Comparison of ENCODE assay signal across 9 mouse cellular contexts in genomic region chr2:96337354-96337753, GRCm38 (mm10). TPM values are rescaled to one million over a fixed set of nuclear protein-coding genes. Genes with fewer than 3 reads are reported as not detected.
A peak's percentile ranks its signal among the peaks of the same experiment; 100 is the strongest.
DNase-seq lines count a peak whose midpoint lies in the region; ATAC-seq and TF ChIP-seq lines count a peak whose summit lies in the region.
"Had no signal": no experiment of that assay in that cellular context is flagged by ENCODE, and none has a peak within 500 bp of the region (broad histone marks: within the 10 kb centered on the region; RNA-seq: fewer than 3 reads in every experiment).

No protein-coding gene starts in this region.

- H3K9ac ChIP-seq in heart, postnatal 0 days (replicated peaks; ENCODE audit: low read depth, low read length), result no peak overlapping the region
- no peak overlapping the region for H3K9ac ChIP-seq in midbrain, embryonic 12.5 days (replicated peaks)
- no peak overlapping the region for H3K9ac ChIP-seq in stomach, postnatal 0 days (ENCODE audit: low read length)
- H3K9ac ChIP-seq: limb, embryonic 13.5 days had no signal

- TF ChIP-seq CTCF in heart, postnatal 0 days (IDR thresholded peaks at IDR 0.05; ENCODE audit: low read depth), result peak; percentile 67
- peak; percentile 67 for TF ChIP-seq CTCF in stomach, postnatal 0 days (IDR thresholded peaks at IDR 0.05; ENCODE audit: low read depth)
- TF ChIP-seq CTCF in thymus, adult 2 months (IDR thresholded peaks at IDR 0.05; ENCODE audit: borderline replicate concordance, control insufficient read depth, extremely low read depth, insufficient read depth, low read length, poor library complexity), result no peak

- no peak overlapping the region for H3K4me3 ChIP-seq in heart, postnatal 0 days (ENCODE audit: low read depth, low read length)
- H3K4me3 ChIP-seq in midbrain, embryonic 12.5 days, result no peak overlapping the region
- no peak overlapping the region for H3K4me3 ChIP-seq in midbrain, embryonic 10.5 days
- H3K4me3 ChIP-seq in stomach, postnatal 0 days (ENCODE audit: low read depth, low read length), result no peak overlapping the region
- H3K4me3 ChIP-seq in thymus, adult 2 months (ENCODE audit: control insufficient read depth, insufficient read depth, low read length), result no peak overlapping the region
- H3K4me3 ChIP-seq: limb, embryonic 13.5 days had no signal

- WGBS in heart, postnatal 0 days, result 58% methylated on average over 1 of the region's 1 CpGs
- WGBS in midbrain, embryonic 12.5 days, result 74% methylated on average over 1 of the region's 1 CpGs
- WGBS in midbrain, embryonic 10.5 days, result 54% methylated on average over 1 of the region's 1 CpGs
- 36% methylated on average over 1 of the region's 1 CpGs for WGBS in stomach, postnatal 0 days
- 61% methylated on average over 1 of the region's 1 CpGs for WGBS in thymus, adult 2 months

- no peaks in the 10 kb centered on the region for H3K9me3 ChIP-seq in heart, postnatal 0 days (replicated peaks; ENCODE audit: control insufficient read depth, low read length)
- no peaks in the 10 kb centered on the region for H3K9me3 ChIP-seq in midbrain, embryonic 12.5 days
- no peaks in the 10 kb centered on the region for H3K9me3 ChIP-seq in midbrain, embryonic 10.5 days (replicated peaks)
- H3K9me3 ChIP-seq in stomach, postnatal 0 days (ENCODE audit: control insufficient read depth, low read length), result no peaks in the 10 kb centered on the region
- H3K9me3 ChIP-seq: limb, embryonic 13.5 days had no signal

- no peaks in the 10 kb centered on the region for H3K4me1 ChIP-seq in heart, postnatal 0 days (ENCODE audit: control insufficient read depth, insufficient read depth)
- H3K4me1 ChIP-seq in midbrain, embryonic 12.5 days, result peaks cover 4% of the 10 kb centered on the region; the same call in 1 of the 2 replicates
- H3K4me1 ChIP-seq in midbrain, embryonic 10.5 days, result peaks cover 18% of the 10 kb centered on the region
- H3K4me1 ChIP-seq in stomach, postnatal 0 days (replicated peaks; ENCODE audit: control insufficient read depth, insufficient read depth), result no peaks in the 10 kb centered on the region
- H3K4me1 ChIP-seq in thymus, adult 2 months (replicated peaks; ENCODE audit: control insufficient read depth, insufficient read depth, low read length), result no peaks in the 10 kb centered on the region
- H3K4me1 ChIP-seq: limb, embryonic 13.5 days had no signal

- no peak for TF ChIP-seq EP300 in heart, postnatal 0 days (IDR thresholded peaks at IDR 0.05; ENCODE audit: low read depth)
- TF ChIP-seq EP300 in stomach, postnatal 0 days (optimal IDR thresholded peaks at IDR 0.05), result no peak

- no peak for TF ChIP-seq POLR2A in thymus, adult 2 months (IDR thresholded peaks at IDR 0.05; ENCODE audit: control insufficient read depth, extremely low read depth, insufficient read depth, low read length, poor library complexity)

- H3K27me3 ChIP-seq in heart, postnatal 0 days (ENCODE audit: control insufficient read depth, insufficient read depth, low read length), result no peaks in the 10 kb centered on the region
- H3K27me3 ChIP-seq in midbrain, embryonic 12.5 days, result no peaks in the 10 kb centered on the region
- H3K27me3 ChIP-seq in midbrain, embryonic 10.5 days (ENCODE audit: low read depth, poor library complexity, severe bottlenecking), result no peaks in the 10 kb centered on the region
- H3K27me3 ChIP-seq in stomach, postnatal 0 days (ENCODE audit: control insufficient read depth, insufficient read depth, low read length), result no peaks in the 10 kb centered on the region
- no peaks in the 10 kb centered on the region for H3K27me3 ChIP-seq in thymus, adult 2 months (ENCODE audit: control insufficient read depth, insufficient read depth, low read length)
- H3K27me3 ChIP-seq: limb, embryonic 13.5 days had no signal

- H3K27ac ChIP-seq in heart, postnatal 0 days (ENCODE audit: low read depth), result no peak overlapping the region
- H3K27ac ChIP-seq in midbrain, embryonic 12.5 days (replicated peaks), result no peak overlapping the region
- H3K27ac ChIP-seq in midbrain, embryonic 10.5 days (replicated peaks), result no peak overlapping the region
- no peak overlapping the region for H3K27ac ChIP-seq in stomach, postnatal 0 days (replicated peaks)
- no peak overlapping the region for H3K27ac ChIP-seq in thymus, adult 2 months (ENCODE audit: control insufficient read depth, insufficient read depth, low read length)
- H3K27ac ChIP-seq: limb, embryonic 13.5 days had no signal

- no peak for ATAC-seq in heart, postnatal 0 days (ENCODE audit: insufficient read depth, low read depth)
- ATAC-seq in midbrain, embryonic 12.5 days (ENCODE audit: low FRiP score, low read depth), result peak; percentile 45; the same call in 1 of the 2 replicates
- ATAC-seq in stomach, postnatal 0 days (ENCODE audit: low FRiP score, low TSS enrichment), result no peak

- peak; percentile 29 for DNase-seq in heart, postnatal 0 days (ENCODE audit: low spot score)
- no peak for DNase-seq in heart, adult 11 months
- DNase-seq in midbrain, embryonic 10.5 days (ENCODE audit: low spot score), result no peak
- DNase-seq in cerebellum, postnatal 14 days, result peak; percentile 43 to 59
- DNase-seq in stomach, postnatal 0 days (ENCODE audit: low spot score), result no peak
- no peak for DNase-seq in urinary bladder, adult 18-20 months (ENCODE audit: low spot score in 2 of 2)
- DNase-seq in thymus, adult 2 months, result no peak

- no peaks in the 10 kb centered on the region for H3K36me3 ChIP-seq in heart, postnatal 0 days (replicated peaks; ENCODE audit: control insufficient read depth, insufficient read depth, low read length)
- H3K36me3 ChIP-seq in midbrain, embryonic 12.5 days, result no peaks in the 10 kb centered on the region
- H3K36me3 ChIP-seq in midbrain, embryonic 10.5 days, result no peaks in the 10 kb centered on the region
- H3K36me3 ChIP-seq in stomach, postnatal 0 days (ENCODE audit: control insufficient read depth, insufficient read depth, low read length), result no peaks in the 10 kb centered on the region
- H3K36me3 ChIP-seq in thymus, adult 2 months (ENCODE audit: control insufficient read depth, insufficient read depth, low read length), result no peaks in the 10 kb centered on the region
- H3K36me3 ChIP-seq: limb, embryonic 13.5 days had no signal

- no peak overlapping the region for H3K4me2 ChIP-seq in heart, postnatal 0 days (ENCODE audit: low read depth, low read length)
- no peak overlapping the region for H3K4me2 ChIP-seq in midbrain, embryonic 12.5 days (replicated peaks)
- H3K4me2 ChIP-seq in stomach, postnatal 0 days (replicated peaks; ENCODE audit: low read depth), result no peak overlapping the region
- H3K4me2 ChIP-seq: limb, embryonic 13.5 days had no signal

RNA-seq across cellular contexts. Expression of gene Lrrc4c, which starts 19.4 kb away (rescaled TPM):
- total RNA-seq in heart, postnatal 0 days (2014; rRNA removed; ENCODE audit: low replicate concordance), result 0.08 and 2.2 TPM in 2 replicates
- 0.66 and 0.84 TPM in 2 replicates for polyA plus RNA-seq in heart, postnatal 0 days (2015; fragmentation: Nextera tagmentation; extraction: Ambion mirVana)
- polyA plus RNA-seq in midbrain, embryonic 12.5 days (2016; fragmentation: Nextera tagmentation; extraction: Ambion mirVana), result 7.5 and 10.2 TPM in 2 replicates
- polyA plus RNA-seq in midbrain, embryonic 10.5 days (2016; fragmentation: Nextera tagmentation; extraction: Ambion mirVana), result 1.0 and 2.0 TPM in 2 replicates
- 2.3 and 3.0 TPM in 2 replicates for polyA plus RNA-seq in stomach, postnatal 0 days (2015; fragmentation: Nextera tagmentation; extraction: Ambion mirVana)
- 0.11 and 0.18 TPM in 2 replicates for polyA plus RNA-seq in thymus, adult 2 months (2012; rRNA removed)

Comparison
In these comparisons a context has a peak if more than half of its experiments do, and no peak if none do; other contexts are left out.
1. DNase-seq: peak in heart, postnatal 0 days (single experiment) and cerebellum, postnatal 14 days (2 of 2); none in heart, adult 11 months (single experiment), midbrain, embryonic 10.5 days (single experiment), stomach, postnatal 0 days (single experiment), urinary bladder, adult 18-20 months (0 of 2) and thymus, adult 2 months (single experiment).